In genomic region chr4:133706956-133707355, GRCm38 (mm10) we compare ENCODE assay signal across 9 mouse cellular contexts. TPM values are rescaled to one million over a fixed set of nuclear protein-coding genes. Genes with fewer than 3 reads are reported as not detected.
A peak's percentile ranks its signal among the peaks of the same experiment; 100 is the strongest.
DNase-seq lines count a peak whose midpoint lies in the region; ATAC-seq and TF ChIP-seq lines count a peak whose summit lies in the region.
"Had no signal": no experiment of that assay in that cellular context is flagged by ENCODE, and none has a peak within 500 bp of the region (broad histone marks: within the 10 kb centered on the region; RNA-seq: fewer than 3 reads in every experiment).

No protein-coding gene starts in this region.

- H3K36me3 ChIP-seq in G1E (replicated peaks): peaks cover 97% of the 10 kb centered on the region
- H3K36me3 ChIP-seq in heart, embryonic 10.5 days: peaks cover 58% of the 10 kb centered on the region
- H3K36me3 ChIP-seq in kidney, embryonic 16.5 days (ENCODE audit: insufficient read depth, low read length): peaks cover 25% of the 10 kb centered on the region
- peaks cover 81% of the 10 kb centered on the region for H3K36me3 ChIP-seq in liver, embryonic 15.5 days (replicated peaks)

- no peak overlapping the region for H3K4me3 ChIP-seq in G1E (ENCODE audit: low read depth, low read length)
- no peak overlapping the region for H3K4me3 ChIP-seq in cortical plate, adult 2 months (ENCODE audit: insufficient read depth, low read length)
- H3K4me3 ChIP-seq in heart, embryonic 10.5 days: peak overlapping the region; percentile 15; the same call in 1 of the 2 replicates
- H3K4me3 ChIP-seq in kidney, embryonic 16.5 days (ENCODE audit: low read length): no peak overlapping the region
- no peak overlapping the region for H3K4me3 ChIP-seq in liver, embryonic 15.5 days (replicated peaks)
- H3K4me3 ChIP-seq: erythroblast, embryonic 14.5 days had no signal

- peak overlapping the region; percentile 20 for H3K4me2 ChIP-seq in kidney, embryonic 16.5 days (replicated peaks; ENCODE audit: low read depth, low read length)
- H3K4me2 ChIP-seq in liver, embryonic 15.5 days: peak overlapping the region; percentile 2; the same call in 1 of the 2 replicates

- peak overlapping the region; percentile 31 for H3K27ac ChIP-seq in cortical plate, adult 2 months (ENCODE audit: insufficient read depth, low read length)
- H3K27ac ChIP-seq in heart, embryonic 10.5 days: peak overlapping the region; percentile 47; the same call in 1 of the 2 replicates
- H3K27ac ChIP-seq in kidney, embryonic 16.5 days (ENCODE audit: low read length): peak overlapping the region; percentile 87
- peak overlapping the region; percentile 61 for H3K27ac ChIP-seq in liver, embryonic 15.5 days (replicated peaks)

- H3K27me3 ChIP-seq in G1E (ENCODE audit: insufficient read depth, low read length): no peaks in the 10 kb centered on the region
- H3K27me3 ChIP-seq in heart, embryonic 10.5 days (ENCODE audit: insufficient read depth, poor library complexity, severe bottlenecking): no peaks in the 10 kb centered on the region
- H3K27me3 ChIP-seq in kidney, embryonic 16.5 days (ENCODE audit: insufficient read depth, low read length): no peaks in the 10 kb centered on the region
- H3K27me3 ChIP-seq in liver, embryonic 15.5 days: no peaks in the 10 kb centered on the region

- 25% methylated on average over 8 of the region's 8 CpGs for WGBS in heart, embryonic 10.5 days
- 28% methylated on average over 8 of the region's 8 CpGs for WGBS in kidney, embryonic 16.5 days
- WGBS in liver, embryonic 15.5 days (ENCODE audit: insufficient replicate concordance): 23% methylated on average over 8 of the region's 8 CpGs

- peaks cover 69% of the 10 kb centered on the region for H3K4me1 ChIP-seq in G1E (ENCODE audit: insufficient read depth, low read depth, low read length)
- H3K4me1 ChIP-seq in cortical plate, adult 2 months (ENCODE audit: control insufficient read depth, insufficient read depth, low read length): peaks cover 9% of the 10 kb centered on the region
- H3K4me1 ChIP-seq in heart, embryonic 10.5 days: peaks cover 77% of the 10 kb centered on the region
- peaks cover 50% of the 10 kb centered on the region for H3K4me1 ChIP-seq in kidney, embryonic 16.5 days (ENCODE audit: insufficient read depth, low read length)
- H3K4me1 ChIP-seq in liver, embryonic 15.5 days (replicated peaks): peaks cover 61% of the 10 kb centered on the region

- TF ChIP-seq CTCF in G1E (IDR thresholded peaks at IDR 0.05; ENCODE audit: low read depth, low read length): no peak
- TF ChIP-seq CTCF in cortical plate, adult 2 months (IDR thresholded peaks at IDR 0.05; ENCODE audit: extremely low read depth, insufficient read depth, low read length): no peak

- H3K9me3 ChIP-seq in G1E (replicated peaks): no peaks in the 10 kb centered on the region
- H3K9me3 ChIP-seq in heart, embryonic 10.5 days: no peaks in the 10 kb centered on the region
- H3K9me3 ChIP-seq in kidney, embryonic 16.5 days (ENCODE audit: low read length): no peaks in the 10 kb centered on the region
- no peaks in the 10 kb centered on the region for H3K9me3 ChIP-seq in liver, embryonic 15.5 days (replicated peaks)

- H3K9ac ChIP-seq in kidney, embryonic 16.5 days (replicated peaks; ENCODE audit: low read length): no peak overlapping the region
- no peak overlapping the region for H3K9ac ChIP-seq in liver, embryonic 15.5 days

- ATAC-seq in G1E (ENCODE audit: extremely low read depth, insufficient number of reproducible peaks, low FRiP score, poor library complexity, severe bottlenecking): peak; percentile 45
- peak; percentile 87 for ATAC-seq in kidney, embryonic 16.5 days (ENCODE audit: low FRiP score, low TSS enrichment)
- no peak; the same call in 1 of the 2 replicates for ATAC-seq in liver, embryonic 15.5 days (ENCODE audit: insufficient read depth)

- TF ChIP-seq POLR2A in cortical plate, adult 2 months (IDR thresholded peaks at IDR 0.05; ENCODE audit: extremely low read depth, insufficient read depth, low read length): 0 out of 2 replicates have a peak, but pooled peaks have one; percentile 31

- DNase-seq in 3T3-L1 (ENCODE audit: low read depth, low spot score) (peak; percentile 26), G1E (ENCODE audit: low spot score) (no peak)
- peak; percentile 90 for DNase-seq in heart, embryonic 10.5 days (ENCODE audit: low spot score)
- DNase-seq in right cerebral cortex, postnatal 25 days: peak; percentile 57
- no peak for DNase-seq in c-Kit-positive CD71-positive TER-119-positive erythroid progenitor cells, embryonic 14.5 days (ENCODE audit: low spot score)

RNA-seq across cellular contexts. Expression of gene Pigv, which starts 34.5 kb away (rescaled TPM):
- total RNA-seq in G1E (2014; fragmentation: Nextera tagmentation) (13.2 and 15.4 TPM in 2 replicates), G1E (2017) (5.6 and 5.7 TPM in 2 replicates)
- polyA plus RNA-seq in G1E (2012): 11.4 and 12.7 TPM in 2 replicates
- polyA plus RNA-seq in cortical plate, adult 2 months (2012; rRNA removed): 6.6 and 7.4 TPM in 2 replicates
- polyA plus RNA-seq in heart, embryonic 10.5 days (2016; fragmentation: Nextera tagmentation; extraction: Ambion mirVana): 15.2 and 16.4 TPM in 2 replicates
- polyA plus RNA-seq in kidney, embryonic 16.5 days (2015; fragmentation: Nextera tagmentation; extraction: Ambion mirVana): 19.2 and 22.7 TPM in 2 replicates
- 5.5 and 6.3 TPM in 2 replicates for polyA plus RNA-seq in liver, embryonic 15.5 days (2015; fragmentation: Nextera tagmentation; extraction: Ambion mirVana)

RNA-seq across cellular contexts. Expression of gene Arid1a, which starts 49.6 kb away (rescaled TPM):
- total RNA-seq in G1E (2014; fragmentation: Nextera tagmentation) (224 and 240 TPM in 2 replicates), G1E (2017) (21.4 and 22.2 TPM in 2 replicates)
- polyA plus RNA-seq in G1E (2012): 124 and 205 TPM in 2 replicates
- 44.3 and 45.1 TPM in 2 replicates for polyA plus RNA-seq in cortical plate, adult 2 months (2012; rRNA removed)
- 23.8 and 31.5 TPM in 2 replicates for polyA plus RNA-seq in heart, embryonic 10.5 days (2016; fragmentation: Nextera tagmentation; extraction: Ambion mirVana)
- 30.5 and 35.0 TPM in 2 replicates for polyA plus RNA-seq in kidney, embryonic 16.5 days (2015; fragmentation: Nextera tagmentation; extraction: Ambion mirVana)
- polyA plus RNA-seq in liver, embryonic 15.5 days (2015; fragmentation: Nextera tagmentation; extraction: Ambion mirVana): 7.6 and 9.3 TPM in 2 replicates

RNA-seq across cellular contexts. Expression of gene Zdhhc18, which starts 57.0 kb away (rescaled TPM):
- total RNA-seq in G1E (2014; fragmentation: Nextera tagmentation) (9.6 and 11.7 TPM in 2 replicates), G1E (2017) (4.4 and 5.3 TPM in 2 replicates)
- 11.1 and 11.6 TPM in 2 replicates for polyA plus RNA-seq in G1E (2012)
- 36.8 and 38.4 TPM in 2 replicates for polyA plus RNA-seq in cortical plate, adult 2 months (2012; rRNA removed)
- polyA plus RNA-seq in heart, embryonic 10.5 days (2016; fragmentation: Nextera tagmentation; extraction: Ambion mirVana): 1.6 and 2.9 TPM in 2 replicates
- 2.4 and 4.4 TPM in 2 replicates for polyA plus RNA-seq in kidney, embryonic 16.5 days (2015; fragmentation: Nextera tagmentation; extraction: Ambion mirVana)
- polyA plus RNA-seq in liver, embryonic 15.5 days (2015; fragmentation: Nextera tagmentation; extraction: Ambion mirVana): 1.2 and 1.9 TPM in 2 replicates

Comparison
In these comparisons a context has a peak if more than half of its experiments do, and no peak if none do; other contexts are left out.
1. DNase-seq: peak in 3T3-L1 (single experiment), heart, embryonic 10.5 days (single experiment) and right cerebral cortex, postnatal 25 days (single experiment); none in G1E (single experiment) and c-Kit-positive CD71-positive TER-119-positive erythroid progenitor cells, embryonic 14.5 days (single experiment).
2. H3K27ac ChIP-seq: peak in every context shown above with its lines; median percentile 87 in kidney, embryonic 16.5 days; 61 in liver, embryonic 15.5 days; 47 in heart, embryonic 10.5 days; 31 in cortical plate, adult 2 months.